Mouse (Mus musculus) embryonic facial prominence, embryonic 10.5 days (tissue): ENCODE results near the gene Bcl2a1d. TPM values are rescaled to one million over a fixed set of nuclear protein-coding genes. Genes with fewer than 3 reads are reported as not detected.
"Not testable (repeated sequence)": the region's sequence is repeated elsewhere in the genome, so short reads cannot be mapped to it uniquely, and the experiment has no call there.

Experiments
- DNase-seq: peaks from one replicate; pipeline ENCODE4 v3.0.0-alpha.2; 2017; ENCODE audit warnings: low spot score
- H3K27ac ChIP-seq: fragments of 300-500 bp; sonication (generic); replicated peaks from 2 replicates; pipeline ENCODE4 v1.5.1; 2016; ENCODE audit warnings: mild to moderate bottlenecking
- H3K27me3 ChIP-seq: fragments of 300-500 bp; sonication (generic); replicated peaks from 2 replicates; pipeline ENCODE4 v1.6.1; 2016; ENCODE audit warnings: low read depth, mild to moderate bottlenecking; ENCODE audit not compliant: poor library complexity, severe bottlenecking
- H3K36me3 ChIP-seq: fragments of 300-500 bp; sonication (generic); replicated peaks from 2 replicates; pipeline ENCODE4 v1.6.1; 2016; ENCODE audit warnings: mild to moderate bottlenecking, moderate library complexity
- H3K4me1 ChIP-seq: fragments of 300-500 bp; sonication (generic); 2 replicates; pipeline ENCODE4 v1.6.1; 2016
- H3K4me3 ChIP-seq: fragments of 300-500 bp; sonication (generic); 2 replicates; pipeline ENCODE4 v1.5.1; 2016; ENCODE audit warnings: mild to moderate bottlenecking, moderate library complexity
- H3K9me3 ChIP-seq: fragments of 300-500 bp; sonication (generic); 2 replicates; pipeline ENCODE4 v1.6.1; 2016; ENCODE audit warnings: mild to moderate bottlenecking
- WGBS: fragments of 180-500 bp; shearing (Covaris S2); methylation state at CpG from one replicate; pipeline ENCODE4 v1.1.7; 2016; 5-methylcytosine and 5-hydroxymethylcytosine counted together
- polyA plus RNA-seq: library from polyadenylated mRNA; unstranded; fragments of >200 nt; fragmentation: Nextera tagmentation; extraction: Ambion mirVana; gene quantifications from 2 replicates; pipeline ENCODE4 v1.2.1, GENCODE M21; 2016

Bcl2a1d gene
- polyA plus RNA-seq, result not detected in 2 replicates

- WGBS, result 92% methylated on average over 5 of the region's 5 CpGs
- H3K36me3 ChIP-seq, DNase-seq, H3K9me3 ChIP-seq, H3K4me1 ChIP-seq, H3K27me3 ChIP-seq, H3K4me3 ChIP-seq, H3K27ac ChIP-seq: not testable (repeated sequence)
Observed at GRCm38 (mm10) chr9:88731728-88732127, at the start of gene Bcl2a1d. Gene Bcl2a1d, minus strand, starts transcription at chr9:88731914.

GRCm38 (mm10) chr9:88770239-88770638 is 38.5 kb upstream of the Bcl2a1d start:
- H3K4me1 ChIP-seq, H3K9me3 ChIP-seq, DNase-seq, H3K36me3 ChIP-seq, H3K27ac ChIP-seq, H3K4me3 ChIP-seq, H3K27me3 ChIP-seq: not testable (repeated sequence)
- 89% methylated on average over 5 of the region's 6 CpGs for WGBS

- not testable (repeated sequence) for DNase-seq, H3K4me3 ChIP-seq, H3K4me1 ChIP-seq, H3K27ac ChIP-seq, H3K36me3 ChIP-seq, H3K27me3 ChIP-seq, H3K9me3 ChIP-seq
- 88% methylated on average over 5 of the region's 5 CpGs for WGBS
Observed at GRCm38 (mm10) chr9:88769470-88769869, 37.8 kb upstream of the Bcl2a1d start.

GRCm38 (mm10) chr9:88746687-88747086 is 15.0 kb upstream of the Bcl2a1d start:
- not testable (repeated sequence) for H3K27ac ChIP-seq, H3K4me3 ChIP-seq, DNase-seq, H3K36me3 ChIP-seq, H3K4me1 ChIP-seq, H3K27me3 ChIP-seq, H3K9me3 ChIP-seq
- WGBS, result 56% methylated on average over 1 of the region's 2 CpGs

- not testable (repeated sequence) for H3K27ac ChIP-seq, H3K27me3 ChIP-seq
- 86% methylated on average over 1 of the region's 2 CpGs for WGBS
Observed at GRCm38 (mm10) chr9:88746046-88746445, 14.3 kb upstream of the Bcl2a1d start.

GRCm38 (mm10) chr9:88735289-88735688 is 3.6 kb upstream of the Bcl2a1d start:
- H3K9me3 ChIP-seq, DNase-seq: not testable (repeated sequence)

More at GRCm38 (mm10) chr9:88746046-88746445, 14.3 kb upstream of the Bcl2a1d start:
- not testable (repeated sequence) for H3K9me3 ChIP-seq, DNase-seq, H3K4me3 ChIP-seq, H3K36me3 ChIP-seq, H3K4me1 ChIP-seq

GRCm38 (mm10) chr9:88733182-88733581 is 1.5 kb upstream of the Bcl2a1d start:
- WGBS, result 77% methylated on average over 1 of the region's 1 CpGs

More at GRCm38 (mm10) chr9:88735289-88735688, 3.6 kb upstream of the Bcl2a1d start:
- H3K4me3 ChIP-seq, H3K4me1 ChIP-seq, H3K27ac ChIP-seq, H3K36me3 ChIP-seq, H3K27me3 ChIP-seq: not testable (repeated sequence)

GRCm38 (mm10) chr9:88732334-88732733 is 620 bp upstream of the Bcl2a1d start:
- H3K27ac ChIP-seq, H3K36me3 ChIP-seq, H3K4me3 ChIP-seq, H3K27me3 ChIP-seq, H3K4me1 ChIP-seq, H3K9me3 ChIP-seq, DNase-seq: not testable (repeated sequence)
- 92% methylated on average over 2 of the region's 3 CpGs for WGBS

More at GRCm38 (mm10) chr9:88733182-88733581, 1.5 kb upstream of the Bcl2a1d start:
- not testable (repeated sequence) for DNase-seq, H3K4me1 ChIP-seq, H3K9me3 ChIP-seq, H3K27me3 ChIP-seq, H3K4me3 ChIP-seq, H3K36me3 ChIP-seq, H3K27ac ChIP-seq

- H3K4me3 ChIP-seq, H3K4me1 ChIP-seq, H3K27ac ChIP-seq, H3K27me3 ChIP-seq, DNase-seq, H3K36me3 ChIP-seq, H3K9me3 ChIP-seq: not testable (repeated sequence)
Observed at GRCm38 (mm10) chr9:88728311-88728710, 3.4 kb downstream of the Bcl2a1d start.

- not testable (repeated sequence) for H3K27ac ChIP-seq, H3K4me3 ChIP-seq, DNase-seq, H3K4me1 ChIP-seq, H3K9me3 ChIP-seq, H3K27me3 ChIP-seq, H3K36me3 ChIP-seq
Observed at GRCm38 (mm10) chr9:88721628-88722027, 10.1 kb downstream of the Bcl2a1d start.

- H3K4me1 ChIP-seq, H3K36me3 ChIP-seq, DNase-seq, H3K9me3 ChIP-seq, H3K27me3 ChIP-seq: not testable (repeated sequence)
- peak within 1 kb of the TSS; percentile 49 for H3K4me3 ChIP-seq
- H3K27ac ChIP-seq, result peak within 1 kb of the TSS; percentile 83
- WGBS, result 32% methylated on average over 11 of the region's 12 CpGs
Observed at GRCm38 (mm10) chr9:88719989-88720537, 11.7 kb downstream of the Bcl2a1d start, which contains the start of gene Mthfsl. Gene Mthfsl, minus strand, starts transcription at chr9:88720296.

GRCm38 (mm10) chr9:88719073-88719921 is 12.4 kb downstream of the Bcl2a1d start:
- H3K4me3 ChIP-seq, result peak overlapping the region; percentile 49
- H3K27ac ChIP-seq, result peak overlapping the region; percentile 83
- not testable (repeated sequence) for H3K4me1 ChIP-seq, H3K27me3 ChIP-seq, H3K9me3 ChIP-seq, DNase-seq, H3K36me3 ChIP-seq
- WGBS, result 7% methylated on average over 21 of the region's 46 CpGs

GRCm38 (mm10) chr9:88718593-88718992 is 13.1 kb downstream of the Bcl2a1d start:
- H3K27me3 ChIP-seq, H3K27ac ChIP-seq, H3K4me1 ChIP-seq, DNase-seq, H3K36me3 ChIP-seq, H3K4me3 ChIP-seq, H3K9me3 ChIP-seq: not testable (repeated sequence)
- 84% methylated on average over 5 of the region's 5 CpGs for WGBS
